Mouse (Mus musculus): ENCODE measurements around the gene Nmrk2. TPM values are rescaled to one million over a fixed set of nuclear protein-coding genes. Genes with fewer than 3 reads are reported as not detected.
A peak's percentile ranks its signal among the peaks of the same experiment; 100 is the strongest.
"Not testable (repeated sequence)": the region's sequence is repeated elsewhere in the genome, so short reads cannot be mapped to it uniquely, and the experiment has no call there.

The Nmrk2 gene
- total RNA-seq, 2 experiments from 2014 or later = 3.6 to 9.8 TPM

DNA sequence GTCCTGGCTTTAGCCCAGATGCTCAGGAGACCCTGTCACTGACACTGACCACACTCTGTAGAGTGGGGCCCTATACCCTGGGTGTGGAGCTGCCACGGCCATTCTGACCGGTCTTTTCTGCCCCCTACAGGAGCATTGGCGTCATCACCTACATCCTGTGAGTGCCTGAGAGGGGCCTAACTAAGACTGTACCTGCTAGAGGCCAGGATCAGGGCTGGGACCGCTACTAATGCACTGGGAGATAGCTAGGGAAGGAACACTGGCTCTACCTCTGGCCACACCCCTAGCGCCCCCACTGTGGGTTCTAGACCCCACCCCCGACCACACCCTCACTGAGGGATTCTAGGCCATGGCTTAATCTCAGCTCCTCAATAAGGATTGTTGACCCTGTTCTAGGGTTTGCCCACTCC lies 10.9 kb downstream of the Nmrk2 start:
- intact Hi-C loops (cut with DNase I) = no loop called here
- DNase-seq = no peak

- peak in 1 of 2 experiments; percentile 56 for DNase-seq
- intact Hi-C loops (cut with DNase I) = no loop called here
Observed at GRCm38 (mm10) chr10:81190236-81190911, 11.5 kb downstream of the Nmrk2 start.

DNA sequence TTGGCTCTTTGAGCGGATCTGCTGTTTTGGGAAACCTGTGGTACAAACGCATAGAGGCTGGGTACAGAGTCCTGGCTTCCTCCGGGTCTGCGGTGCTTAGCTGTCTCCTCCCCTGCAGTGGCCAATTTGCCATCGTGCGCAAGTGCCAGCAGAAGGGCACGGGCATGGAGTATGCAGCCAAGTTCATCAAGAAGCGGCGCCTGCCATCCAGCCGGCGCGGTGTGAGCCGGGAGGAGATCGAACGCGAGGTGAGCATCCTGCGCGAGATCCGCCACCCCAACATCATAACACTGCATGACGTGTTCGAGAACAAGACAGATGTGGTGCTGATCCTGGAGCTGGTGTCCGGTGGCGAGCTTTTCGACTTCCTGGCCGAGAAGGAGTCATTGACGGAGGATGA lies 12.0 kb downstream of the Nmrk2 start:
- intact Hi-C loops (cut with DNase I) = no loop called here

DNA sequence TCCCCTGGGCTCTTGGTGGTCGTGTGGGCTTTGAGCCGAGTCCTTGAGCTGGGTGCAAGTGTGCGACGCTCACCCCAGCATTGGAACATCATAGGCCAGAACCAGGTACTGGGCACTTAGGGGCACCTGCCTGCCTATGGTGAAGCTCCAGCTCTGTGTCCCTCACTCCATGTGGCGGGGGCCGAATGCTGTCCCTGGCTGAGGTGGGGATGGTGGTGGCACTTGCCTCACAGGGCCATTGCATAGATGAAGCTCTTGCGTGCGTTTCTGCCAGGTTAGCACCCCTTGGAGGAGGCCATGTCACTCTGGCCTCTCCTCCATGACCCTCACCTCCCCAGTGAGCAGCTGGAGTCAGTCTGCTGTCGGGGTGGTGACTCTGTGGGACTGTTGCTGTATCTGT lies 14.7 kb downstream of the Nmrk2 start:
- intact Hi-C loops (cut with DNase I) = no loop called here
- no peak for DNase-seq

More for the DNA sequence above, 12.0 kb downstream of the Nmrk2 start:
- DNase-seq = no peak

GRCm38 (mm10) chr10:81184765-81185164 lies 17.1 kb downstream of the Nmrk2 start:
- intact Hi-C loops (cut with DNase I) = no loop called here
- peak in 1 of 2 experiments; percentile 10 for DNase-seq

- intact Hi-C loops (cut with DNase I) = no loop called here
- DNase-seq = peak in 1 of 2 experiments; percentile 7
Observed at GRCm38 (mm10) chr10:81183805-81184204, 18.0 kb downstream of the Nmrk2 start, which contains the start of gene 4930442H23Rik. 4930442H23Rik (minus strand) TSS chr10:81183849.

DNA sequence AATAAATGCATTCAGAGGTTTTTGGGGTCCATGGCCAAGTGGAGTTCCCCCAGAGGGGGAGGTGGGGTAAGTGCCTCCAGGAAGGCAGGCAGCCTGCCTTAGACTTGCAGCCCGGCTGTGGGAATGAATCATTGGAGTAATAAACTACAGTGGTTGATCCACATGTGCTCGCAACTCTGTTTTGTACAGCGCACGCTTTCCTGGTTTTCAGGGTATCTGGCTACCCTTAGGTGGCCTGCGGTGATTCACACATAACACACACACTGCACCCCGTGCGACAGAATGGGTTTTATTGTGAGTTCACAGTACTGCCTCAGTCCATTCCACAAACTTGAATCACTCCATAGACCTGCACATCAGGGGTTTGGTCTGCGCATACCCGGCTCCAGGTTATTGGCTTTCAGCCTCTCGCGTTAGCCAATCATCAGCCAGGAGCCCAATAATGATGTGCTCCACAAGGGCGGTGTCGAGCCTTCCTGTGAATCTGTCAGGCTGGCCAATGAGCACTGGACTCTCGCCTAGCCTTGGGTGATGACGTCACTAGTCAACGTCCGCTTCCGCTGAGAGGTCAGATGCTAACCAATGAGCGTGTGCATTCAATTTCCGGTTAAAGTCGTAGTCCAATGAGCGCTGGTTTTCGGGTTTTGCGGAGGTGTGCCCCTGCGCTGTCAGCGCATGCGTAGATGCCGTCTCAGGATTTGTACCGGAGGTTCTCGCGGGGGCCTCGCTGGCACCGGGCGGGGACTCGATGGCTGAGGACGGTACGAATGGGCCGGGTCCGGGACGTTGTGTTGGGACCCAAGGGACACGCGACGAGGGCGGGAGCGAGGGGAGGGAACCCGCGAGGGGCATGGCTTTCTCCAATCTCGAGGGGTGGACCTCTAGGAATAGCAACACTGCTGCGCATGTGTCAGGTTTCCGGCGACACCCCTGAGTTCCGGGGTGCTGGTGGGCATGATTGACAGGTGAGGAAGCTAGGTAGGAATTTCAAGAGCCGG lies 19.2 kb downstream of the Nmrk2 start, which contains the start of gene Dapk3:
Gene Dapk3 (plus strand): TSS at position 670 of the 998 bp plus-strand sequence.
- intact Hi-C loops (cut with DNase I) = no loop called here
- peak; percentile 94 for DNase-seq

DNA sequence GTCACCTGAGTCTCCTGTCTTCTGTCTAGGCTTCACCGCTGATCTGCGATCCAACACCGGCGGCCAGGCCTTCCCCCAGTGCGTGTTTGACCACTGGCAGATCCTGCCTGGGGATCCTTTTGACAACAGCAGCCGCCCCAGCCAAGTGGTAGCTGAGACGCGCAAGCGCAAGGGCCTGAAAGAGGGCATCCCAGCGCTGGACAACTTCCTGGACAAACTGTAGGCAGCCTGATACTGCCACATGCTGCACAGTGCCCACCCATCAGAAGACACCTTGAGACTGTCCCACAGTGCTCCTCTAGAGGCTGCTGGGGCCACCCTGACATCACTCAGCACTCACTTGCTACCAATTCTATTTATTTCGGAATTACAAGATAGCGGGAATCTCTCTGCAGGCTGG lies 20.0 kb downstream of the Nmrk2 start:
- DNase-seq = peak in 1 of 2 experiments; percentile 4
- intact Hi-C loops (cut with DNase I) = not testable (repeated sequence)

GRCm38 (mm10) chr10:81180946-81181345 lies 20.9 kb downstream of the Nmrk2 start:
- intact Hi-C loops (cut with DNase I) = no loop called here
- no peak for DNase-seq

- peak in 1 of 2 experiments; percentile 9 for DNase-seq
- intact Hi-C loops (cut with DNase I) = loop anchor here (5.0 kb wide), 1 partner anchor 182 kb away; no protein-coding TSS in a partner anchor
Observed at GRCm38 (mm10) chr10:81179451-81180342, 22.2 kb downstream of the Nmrk2 start.

- intact Hi-C loops (cut with DNase I) = loop anchor here (5.0 kb wide), 1 partner anchor 182 kb away; no protein-coding TSS in a partner anchor
- peak in 1 of 2 experiments; percentile 10 for DNase-seq
Observed at GRCm38 (mm10) chr10:81178927-81179326, 22.9 kb downstream of the Nmrk2 start.

DNA sequence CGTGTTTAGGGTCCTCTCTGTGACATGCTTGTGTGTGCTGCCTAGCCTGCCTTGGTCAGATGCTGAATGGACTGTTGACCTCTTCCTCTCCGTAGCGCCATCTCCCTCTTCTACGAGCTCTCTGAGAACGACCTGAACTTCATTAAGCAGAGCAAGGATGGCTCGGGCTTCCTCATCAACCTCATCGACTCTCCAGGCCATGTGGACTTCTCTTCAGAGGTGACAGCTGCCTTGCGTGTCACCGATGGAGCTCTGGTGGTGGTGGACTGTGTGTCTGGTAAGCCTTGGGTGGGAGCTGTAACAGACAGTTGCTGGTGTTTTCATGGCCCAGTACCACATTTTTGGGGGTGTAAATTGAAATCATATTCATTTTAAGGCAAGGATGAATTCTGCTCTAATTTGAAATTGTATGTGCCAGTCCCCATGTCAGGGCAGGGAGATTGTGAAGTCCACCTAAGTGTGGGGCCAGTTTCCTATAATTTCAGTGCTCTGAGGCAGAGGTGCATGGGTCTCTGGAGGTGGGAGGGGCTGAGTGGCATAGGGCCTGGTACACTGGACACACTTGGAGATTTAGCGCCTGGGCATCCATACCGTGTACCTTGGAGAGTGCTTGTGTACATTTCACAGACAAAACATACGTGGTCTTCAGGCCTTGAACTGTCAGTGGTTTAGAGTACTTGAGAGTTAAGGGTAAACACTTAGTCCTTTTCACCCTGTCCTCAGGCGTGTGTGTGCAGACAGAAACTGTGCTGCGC lies 23.7 kb downstream of the Nmrk2 start:
- intact Hi-C loops (cut with DNase I) = loop anchor here (5.0 kb wide), 1 partner anchor 181 kb away; no protein-coding TSS in a partner anchor
- peak in 1 of 2 experiments; percentile 23 for DNase-seq

GRCm38 (mm10) chr10:81177491-81177925 lies 24.3 kb downstream of the Nmrk2 start:
- peak in 1 of 2 experiments; percentile 37 for DNase-seq
- intact Hi-C loops (cut with DNase I) = loop anchor here (5.0 kb wide), 1 partner anchor 180 kb away; no protein-coding TSS in a partner anchor

DNA sequence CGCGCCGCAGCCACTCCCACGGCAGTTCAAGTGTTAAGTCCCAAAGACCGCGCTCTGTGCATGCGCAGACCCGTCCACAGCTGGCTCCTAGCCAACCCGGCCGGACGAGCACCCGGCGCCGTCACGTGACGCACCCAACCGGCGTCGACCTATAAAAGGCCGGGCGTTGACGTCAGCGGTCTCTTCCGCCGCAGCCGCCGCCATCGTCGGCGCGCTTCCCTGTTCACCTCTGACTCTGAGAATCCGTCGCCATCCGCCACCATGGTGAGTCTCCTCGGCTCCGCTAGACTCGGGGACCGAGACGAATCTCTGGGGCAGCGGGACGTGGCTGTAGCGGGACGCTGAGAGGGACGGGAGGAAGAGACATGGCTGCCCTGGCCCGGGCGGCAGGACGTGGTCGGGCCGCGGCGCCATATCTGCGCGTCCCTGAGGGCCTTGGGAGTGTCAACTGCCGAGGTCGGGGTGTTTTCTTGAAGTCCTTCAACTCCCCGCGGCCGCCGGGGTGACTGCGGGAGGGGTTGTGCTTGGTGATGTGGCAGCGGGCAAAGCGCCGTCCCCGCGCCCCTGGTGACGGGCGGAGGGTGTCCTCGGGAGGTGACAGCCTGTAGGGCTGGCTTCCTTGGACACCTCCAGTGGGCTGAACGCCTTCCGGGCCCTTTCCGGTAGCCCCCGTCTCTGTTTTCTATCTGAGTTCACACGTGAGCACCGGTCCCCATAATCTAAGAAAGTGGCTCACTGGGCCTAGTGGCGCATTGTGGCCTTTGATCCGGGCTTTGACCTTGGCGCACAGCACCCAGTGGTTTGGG lies 25.2 kb downstream of the Nmrk2 start, which contains the start of gene Eef2:
Gene Eef2 (plus strand): TSS at position 166 of the 806 bp plus-strand sequence.
- peak; percentile 100 for DNase-seq
- intact Hi-C loops (cut with DNase I) = loop anchor here (5.0 kb wide), 1 partner anchor 179 kb away; no protein-coding TSS in a partner anchor

GRCm38 (mm10) chr10:81175936-81176465 lies 25.9 kb downstream of the Nmrk2 start:
- peak in 1 of 2 experiments; percentile 49 for DNase-seq
- intact Hi-C loops (cut with DNase I) = loop anchor here (2.0 to 5.0 kb wide), 2 partner anchors 89 to 179 kb away; no protein-coding TSS in a partner anchor

- intact Hi-C loops (cut with DNase I) = loop anchor here (2.0 to 5.0 kb wide), 2 partner anchors 89 to 178 kb away; no protein-coding TSS in a partner anchor
- DNase-seq = not testable (repeated sequence)
Observed at GRCm38 (mm10) chr10:81175345-81175701, 26.5 kb downstream of the Nmrk2 start.

- DNase-seq = peak; percentile 90 to 95
- intact Hi-C loops (cut with DNase I) = loop anchor here (2.0 to 5.0 kb wide), 4 partner anchors 67 to 177 kb away; partner anchors contain the start of gene Map2k2
Observed at GRCm38 (mm10) chr10:81174617-81175344, 27.1 kb downstream of the Nmrk2 start.
